25 mouse cellular contexts compared by ENCODE assay signal in genomic region chr4:155807841-155808240, GRCm38 (mm10). TPM values are rescaled to one million over a fixed set of nuclear protein-coding genes. Genes with fewer than 3 reads are reported as not detected.
"Had no signal": no experiment of that assay in that cellular context is flagged by ENCODE, and none has a peak within 500 bp of the region (broad histone marks: within the 10 kb centered on the region; RNA-seq: fewer than 3 reads in every experiment).

No protein-coding gene starts in this region.

- DNase-seq: kidney, adult 11 months; kidney, postnatal 14 days; kidney, postnatal 4 days; left cerebral cortex, postnatal 4 days; lung, adult 2 months; lung, postnatal 14 days; lung, postnatal 4 days; midbrain, embryonic 14.5 days; right cerebral cortex, adult 18-20 months; right cerebral cortex, postnatal 14 days; right cerebral cortex, postnatal 4 days; thymus, adult 2 months; thymus, postnatal 14 days; thymus, postnatal 4 days had no signal

- H3K9ac ChIP-seq: limb, embryonic 12.5 days; limb, embryonic 15.5 days; liver, embryonic 12.5 days; liver, embryonic 15.5 days had no signal

- ATAC-seq: liver, embryonic 12.5 days had no signal

- H3K9me3 ChIP-seq: limb, embryonic 12.5 days; limb, embryonic 15.5 days; liver, embryonic 12.5 days; liver, embryonic 15.5 days had no signal

- H3K4me3 ChIP-seq: limb, embryonic 12.5 days; limb, embryonic 15.5 days; liver, embryonic 12.5 days; liver, embryonic 15.5 days had no signal

- H3K27me3 ChIP-seq: limb, embryonic 12.5 days; limb, embryonic 15.5 days; liver, embryonic 12.5 days; liver, embryonic 15.5 days had no signal

- H3K27ac ChIP-seq: limb, embryonic 12.5 days; limb, embryonic 15.5 days; liver, embryonic 12.5 days; liver, embryonic 15.5 days had no signal

- H3K4me2 ChIP-seq: limb, embryonic 12.5 days; limb, embryonic 15.5 days; liver, embryonic 12.5 days; liver, embryonic 15.5 days; midbrain, embryonic 11.5 days had no signal

RNA-seq across cellular contexts. Expression of gene Ankrd65, which starts 17.6 kb away (rescaled TPM):
- total RNA-seq: layer of hippocampus, adult 18-20 months; left cerebral cortex, postnatal 4 days; megakaryocyte progenitor cell, adult 5-6 weeks; megakaryocyte-erythroid progenitor cell, adult 5-6 weeks; midbrain, postnatal 0 days had no signal
- polyA plus RNA-seq: limb, embryonic 15.5 days; liver, embryonic 12.5 days; midbrain, embryonic 11.5 days; midbrain, embryonic 14.5 days; midbrain, postnatal 0 days; neural tube, embryonic 11.5 days; neural tube, embryonic 14.5 days had no signal

RNA-seq across cellular contexts. Expression of gene Tmem88b, which starts 22.2 kb away (rescaled TPM):
- total RNA-seq: megakaryocyte progenitor cell, adult 5-6 weeks had no signal
